Mouse (Mus musculus) lung, postnatal 0 days (tissue): ENCODE measurements at regions not wholly inside any gene's neighbourhood (a gene's known extent, or its start where the extent isn't known, plus 50 kb on each side); places are given as distances from the start of the nearest gene placed in this dataset.
A peak's percentile ranks its signal among the peaks of the same experiment; 100 is the strongest.

ENCODE experiments used
- CTCF ChIP-seq: IDR thresholded peaks from 2 replicates; pipeline ENCODE4 v1.5.1; 2016; ENCODE audit warnings: antibody characterized with exemption, mild to moderate bottlenecking
- EP300 ChIP-seq: IDR thresholded peaks from 2 replicates; pipeline ENCODE4 v1.6.1; 2016; ENCODE audit warnings: antibody characterized with exemption, mild to moderate bottlenecking, control low read depth

DNA sequence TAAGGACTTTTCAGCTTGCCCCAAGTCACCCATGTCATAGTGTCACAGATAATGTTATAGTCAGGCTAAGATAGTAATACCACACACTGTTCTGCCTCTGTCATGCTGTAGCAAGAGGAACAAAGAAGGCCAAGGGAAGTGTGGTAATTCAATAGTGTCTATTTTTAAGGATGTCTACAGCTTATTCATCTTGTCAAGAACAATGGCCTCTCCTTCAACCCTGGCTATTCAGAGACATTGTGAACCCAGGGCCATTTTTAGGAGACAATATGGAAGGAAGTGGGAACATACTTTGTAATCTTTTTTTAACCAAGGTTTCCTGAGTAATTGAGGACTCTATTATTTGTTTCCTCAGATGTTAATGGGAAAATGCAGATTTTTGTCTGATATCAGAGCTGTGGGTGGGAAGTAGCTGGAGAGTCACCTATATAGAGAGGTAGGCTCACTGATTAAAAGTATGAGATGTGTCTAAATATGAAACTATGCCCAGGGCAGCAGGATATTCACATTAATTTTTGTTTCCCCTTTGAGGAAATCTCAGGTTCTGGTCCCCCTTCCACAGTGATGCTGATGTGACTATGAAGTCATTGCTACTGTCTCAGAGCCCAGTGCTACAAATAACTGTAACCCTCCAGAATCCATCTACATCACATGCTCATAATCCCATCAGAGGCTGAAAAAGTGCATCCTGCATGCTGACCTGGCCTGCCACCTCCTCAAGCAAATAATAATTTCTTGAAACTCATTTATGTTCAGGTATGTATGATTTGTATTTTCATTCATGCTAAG lies 85.7 kb upstream of the Lrrc3b start:
- TF ChIP-seq CTCF (no peak), EP300 (peak; percentile 57; the same call in 1 of the 2 replicates)
